Mouse (Mus musculus) thymus, adult 2 months (tissue): ENCODE data around the gene Prpsap1. TPM values are rescaled to one million over a fixed set of nuclear protein-coding genes. Genes with fewer than 3 reads are reported as not detected.

ENCODE experiments used
- DNase-seq: peaks from one replicate; pipeline ENCODE4 v3.0.0; 2021
- H3K27ac ChIP-seq: fragments of 200-500 bp; 2 replicates; pipeline ENCODE4 v1.5.1; 2012; ENCODE audit warnings: low read length, control low read depth; ENCODE audit not compliant: control insufficient read depth, insufficient read depth
- H3K27me3 ChIP-seq: fragments of 200-500 bp; 2 replicates; pipeline ENCODE4 v1.6.1; 2012; ENCODE audit warnings: mild to moderate bottlenecking, low read length, moderate library complexity, mixed read lengths; ENCODE audit not compliant: control insufficient read depth, insufficient read depth
- H3K36me3 ChIP-seq: fragments of 200-500 bp; 2 replicates; pipeline ENCODE4 v1.6.1; 2012; ENCODE audit warnings: mild to moderate bottlenecking, low read length, moderate library complexity; ENCODE audit not compliant: control insufficient read depth, insufficient read depth
- H3K4me1 ChIP-seq: fragments of 200-500 bp; replicated peaks from 2 replicates; pipeline ENCODE4 v1.6.1; 2012; ENCODE audit warnings: low read length; ENCODE audit not compliant: control insufficient read depth, insufficient read depth
- H3K4me3 ChIP-seq: fragments of 200-500 bp; 2 replicates; pipeline ENCODE4 v1.5.1; 2012; ENCODE audit warnings: mild to moderate bottlenecking, low read length, control low read depth, moderate library complexity; ENCODE audit not compliant: control insufficient read depth, insufficient read depth
- CTCF ChIP-seq: fragments of 200-500 bp; IDR thresholded peaks from 2 replicates; pipeline ENCODE4 v1.5.1; 2012; ENCODE audit warnings: mild to moderate bottlenecking, control low read depth, low read length, moderate library complexity, borderline replicate concordance; ENCODE audit not compliant: control insufficient read depth, poor library complexity, insufficient read depth; ENCODE audit errors: extremely low read depth
- POLR2A ChIP-seq: fragments of 200-500 bp; IDR thresholded peaks from 2 replicates; pipeline ENCODE4 v1.6.1; 2012; ENCODE audit warnings: mild to moderate bottlenecking, low read length, control low read depth, moderate library complexity; ENCODE audit not compliant: control insufficient read depth, poor library complexity, insufficient read depth; ENCODE audit errors: extremely low read depth
- WGBS: fragments of 180-500 bp; shearing (Covaris S2); methylation state at CpG from one replicate; pipeline ENCODE4 v1.1.7; 2018; 5-methylcytosine and 5-hydroxymethylcytosine counted together
- polyA plus RNA-seq: library from polyadenylated mRNA; depleted of rRNA; stranded (reverse); fragments of >200 nt; gene quantifications from 2 replicates; pipeline ENCODE4 v1.2.3, GENCODE M21; 2012

The Prpsap1 gene
- polyA plus RNA-seq, 1 experiment, result 86.0 TPM

DNA sequence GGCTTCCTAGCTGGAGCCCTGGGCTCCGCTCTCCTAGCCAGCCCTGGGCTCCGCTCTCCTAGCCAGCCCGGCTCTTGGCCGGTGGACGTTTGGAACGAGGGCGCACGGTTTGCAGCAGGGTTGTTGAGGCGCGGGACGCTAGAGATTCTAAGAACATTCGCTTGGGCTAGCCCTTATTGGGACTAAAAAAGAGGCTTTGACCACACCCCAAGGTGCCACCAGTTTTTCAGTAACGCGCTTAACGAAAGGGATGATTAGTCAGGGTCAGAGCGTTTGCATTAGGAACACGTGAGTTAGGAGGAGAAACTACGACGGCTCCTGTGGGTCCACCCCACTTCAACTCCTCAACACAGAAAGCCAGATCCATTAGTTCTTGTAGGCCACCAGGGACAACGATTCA lies 27.9 kb downstream of the Prpsap1 start, which contains the start of gene Qrich2:
TSS of gene Qrich2 (minus strand) at position 101 of the 400 bp plus-strand sequence.
- Histone ChIP-seq H3K4me1 (no peaks in the 10 kb centered on the region), H3K36me3 (peaks cover 3% of the 10 kb centered on the region), H3K27me3 (no peaks in the 10 kb centered on the region), H3K4me3 (no peak within 1 kb of the TSS), H3K27ac (no peak within 1 kb of the TSS)
- no peak for TF ChIP-seq POLR2A
- TF ChIP-seq CTCF, result no peak
- 72% methylated on average over 20 of the region's 20 CpGs for WGBS
- no peak for DNase-seq

DNA sequence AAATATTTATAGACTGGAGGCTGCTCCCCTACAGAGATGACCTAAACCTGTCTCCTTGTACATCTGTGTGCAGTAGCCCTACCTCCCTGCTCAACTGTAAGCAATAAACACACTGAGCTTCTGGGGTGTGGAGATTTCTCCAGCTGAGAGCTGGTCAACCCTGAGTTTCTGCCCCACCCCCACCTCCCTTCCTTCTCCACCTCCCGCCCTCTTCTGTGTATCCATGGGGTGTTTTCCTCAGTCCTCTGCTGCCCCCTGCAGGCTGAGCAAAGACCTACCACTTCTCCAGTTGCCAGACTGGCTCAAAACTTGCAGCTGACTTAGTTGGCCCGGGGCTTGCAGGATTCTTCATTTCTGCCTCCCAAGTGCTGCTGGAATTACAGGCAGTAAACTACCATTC lies 30.2 kb downstream of the Prpsap1 start:
- WGBS, result 2% methylated on average over 2 of the region's 2 CpGs
- Histone ChIP-seq H3K27ac (no peak overlapping the region), H3K4me3 (no peak overlapping the region), H3K36me3 (no peaks in the 10 kb centered on the region), H3K4me1 (no peaks in the 10 kb centered on the region), H3K27me3 (no peaks in the 10 kb centered on the region)
- peak; percentile 82 for DNase-seq
- TF ChIP-seq POLR2A (no peak), CTCF (peak; percentile 91; the same call in 1 of the 2 replicates)

DNA sequence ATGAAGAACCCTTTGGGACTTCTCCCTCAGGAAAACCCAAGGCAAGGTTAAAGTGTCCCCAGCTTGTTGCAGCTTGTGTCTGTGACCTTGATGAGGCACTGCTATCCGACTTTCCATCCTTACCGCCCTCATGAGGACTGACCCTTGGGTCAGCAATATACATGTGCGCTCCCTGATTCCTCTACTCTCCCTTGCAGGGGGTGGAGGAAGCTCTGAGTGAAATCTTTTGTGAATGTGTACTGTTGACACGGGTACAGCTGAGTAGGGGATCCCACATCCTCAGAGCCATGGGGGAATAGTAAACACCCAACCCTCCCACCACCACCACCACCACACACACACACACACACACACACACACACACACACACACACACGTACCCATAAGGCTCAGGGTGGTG lies 30.7 kb downstream of the Prpsap1 start:
- no peaks in the 10 kb centered on the region for H3K4me1 ChIP-seq
- no peaks in the 10 kb centered on the region for H3K36me3 ChIP-seq
- DNase-seq, result no peak
- TF ChIP-seq POLR2A (no peak), CTCF (no peak)
- H3K27ac ChIP-seq, result no peak overlapping the region
- 68% methylated on average over 5 of the region's 5 CpGs for WGBS
- H3K4me3 ChIP-seq, result no peak overlapping the region
- H3K27me3 ChIP-seq, result no peaks in the 10 kb centered on the region

DNA sequence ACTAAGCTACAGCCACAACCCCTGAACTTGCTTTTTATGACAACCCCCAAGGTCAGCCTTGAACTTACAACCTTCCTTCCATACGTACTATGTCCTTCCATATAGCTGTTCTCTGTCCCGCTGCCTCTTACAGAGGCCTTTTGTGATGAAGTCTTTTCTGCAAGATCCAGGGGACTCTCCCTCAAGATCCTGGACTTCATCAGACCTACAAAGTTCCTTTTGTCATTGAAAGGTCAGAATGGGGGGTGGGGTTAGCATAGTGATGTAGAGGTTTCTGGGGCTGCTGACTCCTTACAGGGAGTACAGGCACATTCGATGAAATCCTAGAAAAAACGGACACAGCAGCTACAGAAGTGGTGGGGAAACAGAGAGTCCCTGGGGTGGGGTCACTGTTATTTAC lies 34.2 kb downstream of the Prpsap1 start:
- no peak for DNase-seq
- Histone ChIP-seq H3K27ac (no peak overlapping the region), H3K36me3 (no peaks in the 10 kb centered on the region), H3K27me3 (no peaks in the 10 kb centered on the region), H3K4me3 (no peak overlapping the region), H3K4me1 (no peaks in the 10 kb centered on the region)
- TF ChIP-seq POLR2A, result no peak
- TF ChIP-seq CTCF, result no peak
- WGBS, result 79% methylated on average over 4 of the region's 4 CpGs

DNA sequence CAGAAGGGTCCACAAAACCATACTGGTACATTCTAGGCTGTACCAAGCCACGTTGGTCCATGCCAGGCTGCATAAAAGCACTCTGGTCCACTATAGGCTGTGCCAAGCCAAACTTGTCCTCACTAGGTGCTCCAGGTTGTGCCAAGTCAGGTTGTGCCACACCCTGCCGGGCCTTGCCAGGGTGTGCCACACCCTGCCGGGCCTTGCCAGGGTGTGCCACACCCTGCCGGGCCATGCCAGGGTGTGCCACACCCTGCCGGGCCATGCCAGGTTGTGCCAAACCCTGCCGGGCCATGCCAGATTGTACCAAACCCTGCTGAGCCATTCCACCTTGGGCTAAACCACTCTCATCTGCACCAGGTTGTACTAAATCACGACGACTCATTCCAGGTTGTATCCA lies 37.8 kb downstream of the Prpsap1 start:
- no peaks in the 10 kb centered on the region for H3K27me3 ChIP-seq
- H3K4me1 ChIP-seq, result no peaks in the 10 kb centered on the region
- 94% methylated on average over 8 of the region's 8 CpGs for WGBS
- H3K36me3 ChIP-seq, result no peaks in the 10 kb centered on the region
- TF ChIP-seq CTCF (no peak), POLR2A (no peak)
- H3K4me3 ChIP-seq, result no peak overlapping the region
- no peak for DNase-seq
- H3K27ac ChIP-seq, result no peak overlapping the region

DNA sequence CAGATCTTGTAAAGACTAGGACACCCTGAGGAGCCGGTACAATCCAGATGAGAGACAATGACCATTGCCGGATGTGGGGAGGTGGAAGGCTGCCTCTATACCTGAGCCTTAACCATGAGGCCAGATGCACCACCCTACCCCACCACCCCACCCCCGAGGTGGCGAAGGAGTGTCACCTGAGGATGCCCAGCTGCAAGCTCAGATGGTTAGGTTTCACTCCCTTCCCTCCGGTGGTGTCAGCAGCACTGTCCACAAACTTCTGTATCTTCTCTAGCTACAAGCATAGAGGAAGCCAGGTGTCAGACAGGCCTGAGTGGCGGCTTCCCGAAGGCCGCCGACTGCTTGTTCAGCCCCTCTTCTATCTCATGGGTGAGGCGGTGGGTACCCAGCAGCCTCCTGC lies 40.1 kb downstream of the Prpsap1 start:
- no peak for TF ChIP-seq CTCF
- TF ChIP-seq POLR2A, result no peak
- H3K4me3 ChIP-seq, result no peak overlapping the region
- no peaks in the 10 kb centered on the region for H3K4me1 ChIP-seq
- H3K27me3 ChIP-seq, result no peaks in the 10 kb centered on the region
- WGBS, result 86% methylated on average over 10 of the region's 10 CpGs
- H3K36me3 ChIP-seq, result no peaks in the 10 kb centered on the region
- no peak overlapping the region for H3K27ac ChIP-seq
- no peak for DNase-seq

DNA sequence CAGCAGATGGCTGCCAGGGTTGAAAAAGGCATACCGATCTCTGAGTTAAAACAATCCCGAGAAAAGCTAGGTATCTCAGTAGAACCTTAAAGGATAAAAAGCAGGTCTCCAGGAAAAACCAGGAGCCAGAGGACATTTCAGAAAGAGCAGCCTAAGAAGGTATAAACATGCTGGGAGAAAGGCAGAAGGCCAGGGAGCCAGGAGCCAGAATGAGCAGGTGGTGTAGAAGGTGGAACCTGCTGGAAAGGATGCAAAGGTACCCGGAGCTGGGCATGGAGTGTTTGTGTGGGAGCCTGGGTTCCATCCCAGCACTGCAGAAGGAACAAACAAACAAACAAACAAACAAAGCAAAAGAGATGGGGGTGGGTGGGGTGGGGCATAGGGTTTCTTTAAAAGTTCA lies 44.7 kb downstream of the Prpsap1 start:
- no peak for DNase-seq
- Histone ChIP-seq H3K27me3 (no peaks in the 10 kb centered on the region), H3K4me1 (no peaks in the 10 kb centered on the region), H3K4me3 (no peak overlapping the region), H3K36me3 (no peaks in the 10 kb centered on the region), H3K27ac (no peak overlapping the region)
- TF ChIP-seq CTCF (no peak), POLR2A (no peak)
- WGBS, result 97% methylated on average over 3 of the region's 3 CpGs
